Mouse (Mus musculus): ENCODE results near the gene Samd13.

Samd13 gene

GRCm38 (mm10) chr3:146671121-146671520 lies 14.3 kb downstream of the Samd13 start:
- no peak for DNase-seq (ENCODE audit: inconsistent ontology term)

- DNase-seq (ENCODE audit: inconsistent ontology term), result no peak
Observed at GRCm38 (mm10) chr3:146661907-146662306, 23.5 kb downstream of the Samd13 start.

GRCm38 (mm10) chr3:146661001-146661400 lies 24.4 kb downstream of the Samd13 start:
- no peak for DNase-seq (ENCODE audit: inconsistent ontology term)

- no peak for DNase-seq (ENCODE audit: inconsistent ontology term)
Observed at GRCm38 (mm10) chr3:146659321-146659720, 26.1 kb downstream of the Samd13 start.

GRCm38 (mm10) chr3:146658061-146658639 lies 27.2 kb downstream of the Samd13 start:
- DNase-seq (ENCODE audit: inconsistent ontology term), result no peak

- peak; percentile 40 for DNase-seq (ENCODE audit: inconsistent ontology term)
Observed at GRCm38 (mm10) chr3:146657433-146657832, 28.0 kb downstream of the Samd13 start.

GRCm38 (mm10) chr3:146655111-146655577 lies 30.2 kb downstream of the Samd13 start:
- peak; percentile 32 for DNase-seq (ENCODE audit: inconsistent ontology term)

GRCm38 (mm10) chr3:146653692-146654091 lies 31.7 kb downstream of the Samd13 start:
- no peak for DNase-seq (ENCODE audit: inconsistent ontology term)

GRCm38 (mm10) chr3:146652431-146652830 lies 33.0 kb downstream of the Samd13 start:
- DNase-seq (ENCODE audit: inconsistent ontology term), result no peak

- DNase-seq (ENCODE audit: inconsistent ontology term), result no peak
Observed at GRCm38 (mm10) chr3:146651217-146651616, 34.2 kb downstream of the Samd13 start, which contains the start of gene 4930503B20Rik. 4930503B20Rik (minus strand) TSS chr3:146651317.

GRCm38 (mm10) chr3:146650716-146651115 lies 34.7 kb downstream of the Samd13 start:
- DNase-seq (ENCODE audit: inconsistent ontology term), result no peak

- peak; percentile 75 for DNase-seq (ENCODE audit: inconsistent ontology term)
Observed at GRCm38 (mm10) chr3:146649311-146649894, 36.0 kb downstream of the Samd13 start.

- peak; percentile 75 for DNase-seq (ENCODE audit: inconsistent ontology term)
Observed at GRCm38 (mm10) chr3:146641818-146642427, 43.5 kb downstream of the Samd13 start.

- no peak for DNase-seq (ENCODE audit: inconsistent ontology term)
Observed at GRCm38 (mm10) chr3:146632506-146632905, 52.9 kb downstream of the Samd13 start.

- DNase-seq (ENCODE audit: inconsistent ontology term), result no peak
Observed at GRCm38 (mm10) chr3:146628227-146628982, 57.0 kb downstream of the Samd13 start.

- no peak for DNase-seq (ENCODE audit: inconsistent ontology term)
Observed at GRCm38 (mm10) chr3:146625766-146626165, 59.6 kb downstream of the Samd13 start.

- no peak for DNase-seq (ENCODE audit: inconsistent ontology term)
Observed at GRCm38 (mm10) chr3:146621966-146622365, 63.4 kb downstream of the Samd13 start.

GRCm38 (mm10) chr3:146620555-146621249 lies 64.7 kb downstream of the Samd13 start:
- DNase-seq (ENCODE audit: inconsistent ontology term), result peak; percentile 83

- no peak for DNase-seq (ENCODE audit: inconsistent ontology term)
Observed at GRCm38 (mm10) chr3:146620101-146620500, 65.3 kb downstream of the Samd13 start.

GRCm38 (mm10) chr3:146618357-146618756 lies 67.0 kb downstream of the Samd13 start:
- no peak for DNase-seq (ENCODE audit: inconsistent ontology term)

GRCm38 (mm10) chr3:146617946-146618345 lies 67.4 kb downstream of the Samd13 start:
- DNase-seq (ENCODE audit: inconsistent ontology term), result no peak

Measured in Muller cell, postnatal 12 days (primary cell).